Mouse (Mus musculus): ENCODE results near the gene 1700025G04Rik. TPM values are rescaled to one million over a fixed set of nuclear protein-coding genes. Genes with fewer than 3 reads are reported as not detected.

The 1700025G04Rik gene
- polyA plus RNA-seq, 1 experiment from 2014 or later, result 28.6 TPM

DNA sequence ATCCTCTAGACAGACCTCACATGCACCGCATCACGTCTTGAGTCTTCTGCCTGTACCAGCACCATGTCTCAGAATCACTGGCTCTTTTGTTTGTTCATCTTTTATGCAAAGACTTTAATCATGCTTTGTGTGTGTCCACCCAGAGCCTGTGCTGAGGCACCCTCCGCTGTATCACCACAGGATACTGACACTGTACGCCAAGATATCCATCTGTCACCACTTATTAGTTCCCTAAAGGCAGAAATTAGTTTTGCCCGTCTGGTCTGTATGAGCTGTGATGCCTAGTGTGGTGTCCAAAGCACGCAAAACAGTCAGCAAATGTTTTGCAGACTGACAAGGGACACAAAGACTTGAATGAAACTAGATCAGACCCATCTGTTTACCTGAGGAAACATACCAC lies 95.7 kb downstream of the 1700025G04Rik start:
- no peak for ATAC-seq (ENCODE audit: insufficient number of reproducible peaks, insufficient read depth, low FRiP score, low read depth)
- no peak overlapping the region for H3K4me3 ChIP-seq (ENCODE audit: low read depth, low read length)
- 84% methylated on average over 6 of the region's 6 CpGs for WGBS
- no peaks in the 10 kb centered on the region for H3K36me3 ChIP-seq (ENCODE audit: control insufficient read depth, insufficient read depth, low read length)
- H3K9me3 ChIP-seq (ENCODE audit: control insufficient read depth, low read depth, low read length), result no peaks in the 10 kb centered on the region; the same call in 1 of the 2 replicates
- H3K27me3 ChIP-seq (ENCODE audit: control insufficient read depth, insufficient read depth, low read length), result no peaks in the 10 kb centered on the region
- H3K9ac ChIP-seq (replicated peaks; ENCODE audit: low read depth, low read length), result no peak overlapping the region
- H3K4me1 ChIP-seq (ENCODE audit: control insufficient read depth, insufficient read depth, low read length), result 0 out of 2 replicates have a peak, but pooled peaks cover 4% of the 10 kb centered on the region
- no peak overlapping the region for H3K27ac ChIP-seq (ENCODE audit: low read length)
- H3K4me2 ChIP-seq (replicated peaks; ENCODE audit: low read depth, low read length), result no peak overlapping the region

GRCm38 (mm10) chr1:151991505-151991904 lies 98.4 kb downstream of the 1700025G04Rik start:
- Histone ChIP-seq H3K9ac (replicated peaks; ENCODE audit: low read depth, low read length) (no peak overlapping the region), H3K4me1 (ENCODE audit: control insufficient read depth, insufficient read depth, low read length) (no peaks in the 10 kb centered on the region), H3K36me3 (ENCODE audit: control insufficient read depth, insufficient read depth, low read length) (no peaks in the 10 kb centered on the region), H3K4me3 (ENCODE audit: low read depth, low read length) (no peak overlapping the region), H3K27me3 (ENCODE audit: control insufficient read depth, insufficient read depth, low read length) (no peaks in the 10 kb centered on the region), H3K4me2 (replicated peaks; ENCODE audit: low read depth, low read length) (no peak overlapping the region), H3K27ac (ENCODE audit: low read length) (no peak overlapping the region), H3K9me3 (ENCODE audit: control insufficient read depth, low read depth, low read length) (no peaks in the 10 kb centered on the region; the same call in 1 of the 2 replicates)
- ATAC-seq (ENCODE audit: insufficient number of reproducible peaks, insufficient read depth, low FRiP score, low read depth), result no peak
- 93% methylated on average over 4 of the region's 4 CpGs for WGBS

DNA sequence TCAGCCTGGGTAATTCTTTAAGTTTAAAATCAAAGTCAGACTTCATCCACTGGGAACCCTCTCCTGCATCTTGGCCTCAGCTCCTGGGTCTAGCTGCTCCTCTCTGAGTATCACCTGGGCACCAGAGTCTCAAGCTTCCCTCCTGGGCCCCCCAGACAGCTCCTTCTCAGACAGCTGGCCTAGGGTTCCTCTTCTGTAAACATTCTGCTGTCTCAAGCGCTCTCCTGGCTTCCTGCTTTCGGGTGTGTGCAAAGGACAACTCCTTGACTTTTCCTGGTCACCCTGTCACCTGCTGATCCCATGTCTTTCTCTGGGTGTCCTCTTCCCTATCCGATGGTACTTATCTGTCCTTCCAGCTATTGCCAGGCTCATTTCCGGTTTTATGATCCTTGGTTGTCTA lies 99.3 kb downstream of the 1700025G04Rik start:
- no peak for ATAC-seq (ENCODE audit: insufficient number of reproducible peaks, insufficient read depth, low FRiP score, low read depth)
- no peak overlapping the region for H3K27ac ChIP-seq (ENCODE audit: low read length)
- no peaks in the 10 kb centered on the region for H3K27me3 ChIP-seq (ENCODE audit: control insufficient read depth, insufficient read depth, low read length)
- no peak overlapping the region for H3K4me2 ChIP-seq (replicated peaks; ENCODE audit: low read depth, low read length)
- H3K9ac ChIP-seq (replicated peaks; ENCODE audit: low read depth, low read length), result no peak overlapping the region
- H3K36me3 ChIP-seq (ENCODE audit: control insufficient read depth, insufficient read depth, low read length), result no peaks in the 10 kb centered on the region
- 44% methylated on average over 4 of the region's 4 CpGs for WGBS
- no peak overlapping the region for H3K4me3 ChIP-seq (ENCODE audit: low read depth, low read length)
- no peaks in the 10 kb centered on the region; the same call in 1 of the 2 replicates for H3K9me3 ChIP-seq (ENCODE audit: control insufficient read depth, low read depth, low read length)
- H3K4me1 ChIP-seq (ENCODE audit: control insufficient read depth, insufficient read depth, low read length), result no peaks in the 10 kb centered on the region

DNA sequence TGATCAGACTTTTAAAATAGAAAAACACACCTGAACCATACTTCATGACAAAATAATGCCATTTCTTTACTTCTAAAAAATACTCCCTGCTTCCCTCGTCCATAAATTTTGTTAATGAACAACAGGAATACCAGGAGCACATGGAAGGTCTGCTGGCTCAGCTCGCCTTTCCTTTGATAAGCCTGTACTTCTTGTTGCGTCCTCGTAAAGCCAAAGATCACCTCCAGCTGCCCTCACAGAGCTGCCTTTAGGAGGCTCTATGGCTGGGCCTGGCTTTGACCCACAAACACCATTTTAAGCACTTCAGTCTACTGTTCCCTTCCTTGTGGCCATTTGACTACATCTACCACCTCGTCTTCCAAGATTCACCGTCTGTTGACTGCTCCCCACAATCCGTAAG lies 101.2 kb downstream of the 1700025G04Rik start:
- WGBS, result 75% methylated on average over 7 of the region's 7 CpGs
- no peak overlapping the region for H3K4me3 ChIP-seq (ENCODE audit: low read depth, low read length)
- H3K9ac ChIP-seq (replicated peaks; ENCODE audit: low read depth, low read length), result no peak overlapping the region
- ATAC-seq (ENCODE audit: insufficient number of reproducible peaks, insufficient read depth, low FRiP score, low read depth), result no peak
- no peaks in the 10 kb centered on the region for H3K27me3 ChIP-seq (ENCODE audit: control insufficient read depth, insufficient read depth, low read length)
- no peak overlapping the region for H3K4me2 ChIP-seq (replicated peaks; ENCODE audit: low read depth, low read length)
- no peaks in the 10 kb centered on the region; the same call in 1 of the 2 replicates for H3K9me3 ChIP-seq (ENCODE audit: control insufficient read depth, low read depth, low read length)
- no peak overlapping the region for H3K27ac ChIP-seq (ENCODE audit: low read length)
- H3K4me1 ChIP-seq (ENCODE audit: control insufficient read depth, insufficient read depth, low read length), result no peaks in the 10 kb centered on the region
- no peaks in the 10 kb centered on the region for H3K36me3 ChIP-seq (ENCODE audit: control insufficient read depth, insufficient read depth, low read length)

- ATAC-seq (ENCODE audit: insufficient number of reproducible peaks, insufficient read depth, low FRiP score, low read depth), result no peak
- Histone ChIP-seq H3K9ac (replicated peaks; ENCODE audit: low read depth, low read length) (no peak overlapping the region), H3K27me3 (ENCODE audit: control insufficient read depth, insufficient read depth, low read length) (no peaks in the 10 kb centered on the region), H3K27ac (ENCODE audit: low read length) (no peak overlapping the region), H3K9me3 (ENCODE audit: control insufficient read depth, low read depth, low read length) (no peaks in the 10 kb centered on the region; the same call in 1 of the 2 replicates), H3K36me3 (ENCODE audit: control insufficient read depth, insufficient read depth, low read length) (no peaks in the 10 kb centered on the region), H3K4me2 (replicated peaks; ENCODE audit: low read depth, low read length) (no peak overlapping the region), H3K4me1 (ENCODE audit: control insufficient read depth, insufficient read depth, low read length) (no peaks in the 10 kb centered on the region), H3K4me3 (ENCODE audit: low read depth, low read length) (no peak overlapping the region)
- 83% methylated on average over 8 of the region's 8 CpGs for WGBS
Measured at GRCm38 (mm10) chr1:151988066-151988465, 101.9 kb downstream of the 1700025G04Rik start.

DNA sequence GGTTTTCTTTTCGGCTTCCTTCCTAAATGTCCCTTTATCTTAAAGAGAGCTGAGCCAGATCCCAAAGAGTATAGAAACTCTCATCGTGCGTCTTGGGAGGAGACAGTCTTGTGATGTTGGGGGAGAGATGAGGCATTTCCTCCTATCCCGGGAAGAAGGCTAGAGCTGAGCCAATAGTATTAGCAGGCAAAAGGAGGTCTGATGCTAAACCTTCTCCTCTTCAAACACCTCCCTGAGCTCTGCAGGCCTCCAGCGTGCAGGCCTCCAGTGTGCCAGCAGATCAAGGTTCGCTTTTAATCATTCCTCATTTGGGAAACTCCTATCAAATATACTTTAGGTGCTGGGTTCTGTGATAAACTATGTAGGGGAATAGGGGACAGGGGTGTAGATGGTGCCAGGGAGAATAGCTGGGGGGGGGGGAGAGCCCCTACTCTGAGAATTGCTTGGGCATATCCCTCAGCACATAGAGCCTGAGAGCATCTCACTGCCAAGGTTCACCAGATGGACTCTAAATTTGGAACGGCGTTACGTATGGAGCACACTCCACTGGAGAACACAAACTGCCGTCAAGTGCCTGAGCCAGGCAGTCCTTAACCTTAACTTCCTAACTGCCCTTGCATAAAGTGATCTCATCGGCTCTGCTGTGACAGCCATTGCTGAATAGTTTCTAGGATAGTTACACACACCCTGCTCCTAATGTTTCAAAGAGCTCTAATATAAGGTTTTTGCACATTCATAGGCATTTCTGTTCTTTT lies 103.7 kb downstream of the 1700025G04Rik start:
- no peaks in the 10 kb centered on the region for H3K9me3 ChIP-seq (ENCODE audit: control insufficient read depth, low read depth, low read length)
- H3K9ac ChIP-seq (replicated peaks; ENCODE audit: low read depth, low read length), result no peak overlapping the region
- no peaks in the 10 kb centered on the region for H3K36me3 ChIP-seq (ENCODE audit: control insufficient read depth, insufficient read depth, low read length)
- no peak for ATAC-seq (ENCODE audit: insufficient number of reproducible peaks, insufficient read depth, low FRiP score, low read depth)
- H3K27ac ChIP-seq (ENCODE audit: low read length), result no peak overlapping the region
- no peaks in the 10 kb centered on the region for H3K27me3 ChIP-seq (ENCODE audit: control insufficient read depth, insufficient read depth, low read length)
- no peaks in the 10 kb centered on the region for H3K4me1 ChIP-seq (ENCODE audit: control insufficient read depth, insufficient read depth, low read length)
- 66% methylated on average over 11 of the region's 11 CpGs for WGBS
- no peak overlapping the region for H3K4me3 ChIP-seq (ENCODE audit: low read depth, low read length)
- no peak overlapping the region for H3K4me2 ChIP-seq (replicated peaks; ENCODE audit: low read depth, low read length)

DNA sequence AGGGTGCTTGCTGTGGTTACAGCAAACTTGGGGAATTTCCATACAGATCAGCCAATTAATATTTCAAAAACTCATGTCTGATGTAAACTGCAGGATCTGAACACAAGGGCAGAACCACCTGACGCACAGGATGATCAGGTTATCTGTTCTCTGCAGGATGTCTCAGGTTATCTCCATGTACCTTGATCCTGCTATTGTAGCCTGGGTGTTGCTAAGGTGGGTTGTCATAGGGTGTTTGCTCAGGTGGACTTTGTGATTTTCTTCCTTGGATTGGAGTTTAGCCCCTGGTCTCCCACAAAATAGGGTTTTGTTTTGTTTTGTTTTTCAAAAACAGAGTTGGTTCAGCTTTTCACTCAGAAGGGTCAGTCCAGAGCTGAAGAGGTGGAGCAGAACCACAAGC lies 104.9 kb downstream of the 1700025G04Rik start:
- Histone ChIP-seq H3K27me3 (ENCODE audit: control insufficient read depth, insufficient read depth, low read length) (no peaks in the 10 kb centered on the region), H3K4me2 (replicated peaks; ENCODE audit: low read depth, low read length) (no peak overlapping the region), H3K4me3 (ENCODE audit: low read depth, low read length) (no peak overlapping the region), H3K27ac (ENCODE audit: low read length) (no peak overlapping the region), H3K9me3 (ENCODE audit: control insufficient read depth, low read depth, low read length) (no peaks in the 10 kb centered on the region), H3K9ac (replicated peaks; ENCODE audit: low read depth, low read length) (no peak overlapping the region), H3K4me1 (ENCODE audit: control insufficient read depth, insufficient read depth, low read length) (no peaks in the 10 kb centered on the region), H3K36me3 (ENCODE audit: control insufficient read depth, insufficient read depth, low read length) (no peaks in the 10 kb centered on the region)
- ATAC-seq (ENCODE audit: insufficient number of reproducible peaks, insufficient read depth, low FRiP score, low read depth), result no peak
- 85% methylated on average over 1 of the region's 1 CpGs for WGBS

GRCm38 (mm10) chr1:151983991-151984390 lies 105.9 kb downstream of the 1700025G04Rik start:
- H3K4me1 ChIP-seq (ENCODE audit: control insufficient read depth, insufficient read depth, low read length), result no peaks in the 10 kb centered on the region
- H3K9ac ChIP-seq (replicated peaks; ENCODE audit: low read depth, low read length), result no peak overlapping the region
- H3K4me3 ChIP-seq (ENCODE audit: low read depth, low read length), result no peak overlapping the region
- 49% methylated on average over 4 of the region's 4 CpGs for WGBS
- no peak overlapping the region for H3K4me2 ChIP-seq (replicated peaks; ENCODE audit: low read depth, low read length)
- no peaks in the 10 kb centered on the region for H3K9me3 ChIP-seq (ENCODE audit: control insufficient read depth, low read depth, low read length)
- H3K27ac ChIP-seq (ENCODE audit: low read length), result no peak overlapping the region
- no peak for ATAC-seq (ENCODE audit: insufficient number of reproducible peaks, insufficient read depth, low FRiP score, low read depth)
- H3K27me3 ChIP-seq (ENCODE audit: control insufficient read depth, insufficient read depth, low read length), result no peaks in the 10 kb centered on the region
- no peaks in the 10 kb centered on the region for H3K36me3 ChIP-seq (ENCODE audit: control insufficient read depth, insufficient read depth, low read length)

GRCm38 (mm10) chr1:151980498-151980897 lies 109.4 kb downstream of the 1700025G04Rik start:
- no peaks in the 10 kb centered on the region for H3K4me1 ChIP-seq (ENCODE audit: control insufficient read depth, insufficient read depth, low read length)

More at GRCm38 (mm10) chr1:151980498-151980897, 109.4 kb downstream of the 1700025G04Rik start:
- no peaks in the 10 kb centered on the region for H3K27me3 ChIP-seq (ENCODE audit: control insufficient read depth, insufficient read depth, low read length)
- H3K9me3 ChIP-seq (ENCODE audit: control insufficient read depth, low read depth, low read length), result no peaks in the 10 kb centered on the region
- H3K9ac ChIP-seq (replicated peaks; ENCODE audit: low read depth, low read length), result no peak overlapping the region
- no peak overlapping the region for H3K27ac ChIP-seq (ENCODE audit: low read length)
- H3K4me3 ChIP-seq (ENCODE audit: low read depth, low read length), result no peak overlapping the region
- 74% methylated on average over 7 of the region's 7 CpGs for WGBS
- ATAC-seq (ENCODE audit: insufficient number of reproducible peaks, insufficient read depth, low FRiP score, low read depth), result no peak
- no peaks in the 10 kb centered on the region for H3K36me3 ChIP-seq (ENCODE audit: control insufficient read depth, insufficient read depth, low read length)
- no peak overlapping the region for H3K4me2 ChIP-seq (replicated peaks; ENCODE audit: low read depth, low read length)

Measured in stomach, embryonic 14.5 days (tissue).